Mouse (Mus musculus) spleen, postnatal 10 days (tissue): ENCODE measurements around the gene Hcn2.

Source experiments
- DNase-seq, 2 experiments: peaks; one replicate each; pipeline ENCODE4 v3.0.0; 2021 to 2022; ENCODE audit warnings: low spot score in 2 of 2

Gene Hcn2

GRCm38 (mm10) chr10:79708668-79709067 lies 7.8 kb upstream of the Hcn2 start:
- no peak for DNase-seq

- no peak for DNase-seq
Measured at GRCm38 (mm10) chr10:79709307-79709706, 7.1 kb upstream of the Hcn2 start.

- peak; percentile 50 to 51 for DNase-seq
Measured at GRCm38 (mm10) chr10:79712029-79712428, 4.4 kb upstream of the Hcn2 start.

DNA sequence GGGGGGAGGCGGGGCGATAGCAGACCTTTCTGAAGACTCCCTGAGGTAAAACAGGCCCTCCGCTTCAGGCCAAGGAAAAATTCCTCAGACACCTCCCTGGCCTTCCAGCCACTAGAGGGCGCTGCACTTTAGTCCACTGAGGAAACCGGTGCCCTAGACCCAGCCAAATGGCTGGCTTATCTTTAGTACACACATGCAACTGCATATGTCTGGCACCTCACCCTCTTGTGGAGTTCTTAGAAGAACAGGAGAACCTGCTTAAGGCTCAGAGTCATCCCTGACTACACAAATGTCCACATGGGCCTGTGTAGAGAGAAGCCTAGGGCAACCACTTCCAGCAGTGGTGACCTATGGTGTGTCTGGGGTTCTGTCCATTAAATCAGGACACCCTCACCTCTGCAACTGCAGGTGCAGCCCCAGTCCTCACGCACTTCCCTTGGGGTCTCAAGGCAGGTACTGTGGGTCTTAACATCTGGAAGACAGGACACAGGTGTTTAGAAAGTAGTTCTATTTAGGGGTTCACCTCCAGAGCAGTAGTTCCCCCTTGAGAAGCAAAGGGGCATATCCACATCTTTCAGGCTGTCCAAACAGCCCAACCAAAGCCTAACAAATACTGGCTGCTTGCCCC lies 3.8 kb upstream of the Hcn2 start:
- peak; percentile 95 to 97 for DNase-seq

GRCm38 (mm10) chr10:79713163-79713562 lies 3.3 kb upstream of the Hcn2 start:
- DNase-seq = no peak

DNA sequence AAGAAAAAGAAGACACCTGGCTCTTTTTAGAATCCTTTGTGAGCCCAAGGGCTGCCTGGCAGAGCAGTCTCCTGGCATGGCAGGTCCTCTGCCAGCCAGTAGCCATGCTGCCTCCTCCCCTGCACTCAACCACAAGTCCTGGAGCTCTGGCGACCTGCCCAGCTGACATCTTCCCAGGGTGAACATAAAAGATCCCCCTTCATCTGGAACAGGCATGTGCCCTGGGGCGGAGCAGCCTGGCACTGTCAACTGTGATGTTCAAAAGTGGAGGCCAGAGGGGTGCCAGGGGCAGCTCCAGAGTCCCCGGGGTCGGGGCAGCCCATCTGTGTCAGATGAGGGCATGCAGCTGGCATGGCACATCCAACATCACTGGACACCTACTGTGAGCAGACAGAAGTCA lies 1.4 kb upstream of the Hcn2 start:
- DNase-seq = peak in 1 of 2 experiments; percentile 37

DNA sequence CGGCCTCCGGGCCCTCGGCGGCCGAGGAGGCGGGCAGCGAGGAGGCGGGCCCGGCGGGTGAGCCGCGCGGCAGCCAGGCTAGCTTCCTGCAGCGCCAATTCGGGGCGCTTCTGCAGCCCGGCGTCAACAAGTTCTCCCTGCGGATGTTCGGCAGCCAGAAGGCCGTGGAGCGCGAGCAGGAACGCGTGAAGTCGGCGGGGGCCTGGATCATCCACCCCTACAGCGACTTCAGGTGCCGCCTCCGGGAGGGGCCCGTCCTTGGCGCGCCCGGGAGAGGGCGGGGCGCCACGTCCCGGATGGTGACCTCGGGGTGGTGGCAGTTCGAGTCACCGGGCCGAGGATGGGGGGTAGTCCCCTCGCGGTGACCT lies 538 bp downstream of the Hcn2 start:
- no peak for DNase-seq

DNA sequence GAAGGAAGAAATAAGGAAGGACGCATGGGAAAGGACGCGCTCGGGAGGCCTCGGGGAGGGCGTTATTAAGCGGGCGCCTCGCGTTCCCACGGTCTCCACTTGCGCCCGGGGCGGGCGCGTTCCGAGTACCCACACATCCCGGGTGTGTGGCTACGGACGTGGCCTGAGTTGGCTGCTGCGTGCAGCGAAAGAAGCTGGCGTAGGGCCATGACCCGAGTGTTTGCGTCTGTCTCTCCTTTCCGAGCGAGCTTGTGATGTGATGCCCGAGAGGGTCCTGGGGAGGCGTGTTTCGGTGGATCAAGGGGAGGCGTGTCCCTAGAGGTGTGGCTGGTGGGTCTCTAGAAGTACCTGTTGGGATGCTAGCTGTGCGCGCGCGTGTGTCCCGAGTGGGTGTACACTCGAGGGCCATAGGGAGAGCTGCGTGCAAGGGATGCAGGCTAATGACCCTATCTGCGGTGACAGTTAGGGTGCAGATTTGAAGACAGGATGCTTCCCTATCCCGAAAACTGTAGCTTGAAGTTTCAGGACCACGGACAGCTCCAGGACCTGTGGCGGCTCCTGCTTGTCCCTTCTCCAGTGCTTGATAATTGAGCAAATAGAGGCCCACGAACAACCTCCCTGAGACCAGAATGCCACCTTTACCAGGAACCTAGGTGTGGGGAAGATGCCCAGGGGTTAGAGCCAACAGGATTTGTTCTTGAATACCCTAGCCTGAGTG lies 1.4 kb downstream of the Hcn2 start:
- peak; percentile 62 to 82 for DNase-seq

DNA sequence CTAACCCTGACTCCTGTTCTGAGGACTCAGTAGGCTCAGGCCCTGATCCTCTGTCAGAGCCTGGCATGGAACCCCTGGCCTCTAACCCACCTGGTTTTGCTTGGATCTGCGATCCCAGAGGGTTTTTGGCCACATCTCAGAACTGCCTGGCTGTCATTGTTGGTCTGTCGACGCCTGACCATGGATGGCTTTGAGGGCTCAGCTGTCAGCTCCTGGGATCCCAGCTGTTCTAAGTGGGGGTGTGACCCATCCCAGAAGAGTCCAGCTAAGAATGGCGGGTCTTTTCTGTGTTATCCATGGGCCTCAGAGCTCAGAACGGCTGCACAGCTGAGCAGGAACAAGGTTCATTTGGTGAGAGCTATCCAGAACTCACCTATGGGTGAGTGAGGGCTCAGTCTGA lies 4.7 kb downstream of the Hcn2 start:
- no peak for DNase-seq

- no peak for DNase-seq
Measured at GRCm38 (mm10) chr10:79723047-79723446, 6.6 kb downstream of the Hcn2 start.

GRCm38 (mm10) chr10:79723692-79724091 lies 7.3 kb downstream of the Hcn2 start:
- no peak for DNase-seq

DNA sequence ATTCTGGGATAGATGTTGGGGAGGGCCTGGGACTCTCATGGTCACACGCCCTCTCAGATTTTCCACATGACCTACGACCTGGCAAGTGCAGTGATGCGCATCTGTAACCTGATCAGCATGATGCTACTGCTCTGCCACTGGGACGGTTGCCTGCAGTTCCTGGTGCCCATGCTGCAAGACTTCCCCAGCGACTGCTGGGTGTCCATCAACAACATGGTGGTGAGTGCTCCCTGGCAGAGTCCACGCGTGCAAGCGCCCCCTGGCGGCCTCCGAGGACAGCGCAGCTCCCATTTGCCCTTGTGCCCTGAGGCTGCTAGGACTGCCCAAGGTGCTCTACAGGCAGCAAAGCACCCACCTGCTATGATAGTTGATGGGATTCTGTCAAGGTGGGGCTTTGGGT lies 9.7 kb downstream of the Hcn2 start:
- peak; percentile 76 to 84 for DNase-seq

DNA sequence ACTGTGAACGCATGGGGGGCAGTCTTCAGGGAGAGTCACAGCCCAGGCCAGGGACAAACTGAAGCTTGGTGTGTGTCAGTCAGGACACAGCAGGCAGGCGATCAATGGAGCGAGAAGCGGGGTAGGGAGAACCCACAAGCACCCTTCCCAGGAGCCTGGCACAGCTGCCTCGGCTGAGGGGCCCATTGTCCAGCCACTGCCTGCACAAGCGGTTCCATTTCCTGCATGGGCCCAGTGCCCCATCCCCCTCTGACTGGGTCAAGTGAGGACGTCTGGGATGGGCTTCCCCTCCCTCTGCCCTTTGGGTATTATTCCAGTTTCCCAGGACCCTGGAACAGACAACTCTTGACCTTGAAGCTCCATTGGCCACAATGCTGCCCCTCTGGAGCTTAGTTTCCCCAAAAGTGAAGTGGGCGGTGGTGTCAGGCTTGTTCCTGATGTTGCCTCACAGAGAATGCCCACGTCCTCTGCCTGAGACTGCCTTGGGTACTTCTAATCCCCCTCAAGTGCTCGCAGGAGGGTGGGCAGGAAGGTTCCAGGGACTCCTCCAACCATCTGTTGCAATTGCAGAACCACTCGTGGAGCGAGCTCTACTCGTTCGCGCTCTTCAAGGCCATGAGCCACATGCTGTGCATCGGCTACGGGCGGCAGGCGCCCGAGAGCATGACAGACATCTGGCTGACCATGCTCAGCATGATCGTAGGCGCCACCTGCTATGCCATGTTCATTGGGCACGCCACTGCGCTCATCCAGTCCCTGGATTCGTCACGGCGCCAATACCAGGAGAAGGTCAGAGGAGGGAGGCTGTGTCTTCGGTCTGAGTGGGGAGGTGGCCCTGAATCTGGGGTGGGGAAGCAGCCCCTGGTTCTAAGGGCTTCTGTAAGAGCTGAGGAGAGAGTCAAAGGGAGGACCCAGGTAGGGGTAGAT lies 12.2 kb downstream of the Hcn2 start:
- no peak for DNase-seq

GRCm38 (mm10) chr10:79729357-79729965 lies 13.0 kb downstream of the Hcn2 start:
- DNase-seq = no peak

- DNase-seq = peak; percentile 57 to 72
Measured at GRCm38 (mm10) chr10:79732500-79732899, 16.1 kb downstream of the Hcn2 start.

DNA sequence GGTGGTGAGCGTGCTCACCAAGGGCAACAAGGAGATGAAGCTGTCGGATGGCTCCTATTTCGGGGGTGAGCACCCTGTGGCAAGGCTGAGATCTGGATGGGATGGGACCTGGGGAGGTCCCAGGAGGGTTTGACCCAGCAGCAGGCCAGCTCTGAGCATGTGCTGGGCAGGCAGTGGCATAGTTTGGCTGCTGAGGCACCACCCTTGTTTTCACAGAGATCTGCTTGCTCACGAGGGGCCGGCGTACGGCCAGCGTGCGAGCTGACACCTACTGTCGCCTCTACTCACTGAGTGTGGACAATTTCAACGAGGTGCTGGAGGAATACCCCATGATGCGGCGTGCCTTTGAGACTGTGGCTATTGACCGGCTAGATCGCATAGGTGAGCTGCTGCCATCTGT lies 17.4 kb downstream of the Hcn2 start:
- no peak for DNase-seq

GRCm38 (mm10) chr10:79735361-79735760 lies 18.9 kb downstream of the Hcn2 start:
- DNase-seq = no peak

GRCm38 (mm10) chr10:79736706-79737105 lies 20.3 kb downstream of the Hcn2 start:
- no peak for DNase-seq

- peak in 1 of 2 experiments; percentile 65 for DNase-seq
Measured at GRCm38 (mm10) chr10:79738259-79738658, 21.8 kb downstream of the Hcn2 start.

DNA sequence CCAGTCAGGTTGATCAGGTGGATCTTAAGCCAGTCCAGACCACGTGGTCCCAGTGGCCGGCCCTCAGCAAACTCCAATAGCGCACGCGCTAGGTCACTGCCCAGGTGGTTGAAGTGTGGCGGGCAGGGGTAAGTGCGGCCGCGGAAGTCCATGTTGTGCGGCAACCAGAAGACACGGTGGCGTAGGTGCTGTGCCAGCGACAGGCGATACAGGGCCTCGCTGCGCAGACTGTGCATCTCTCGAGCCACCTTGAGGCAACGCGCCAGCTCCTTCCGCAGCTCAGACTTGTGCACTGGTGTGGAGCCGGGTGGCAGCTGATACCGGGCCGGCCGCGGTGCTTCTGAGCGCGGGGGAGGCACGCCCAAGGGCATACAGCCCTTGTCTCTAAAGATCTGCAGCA lies 22.8 kb downstream of the Hcn2 start:
- DNase-seq = no peak

GRCm38 (mm10) chr10:79740863-79741262 lies 24.4 kb downstream of the Hcn2 start:
- DNase-seq = no peak

GRCm38 (mm10) chr10:79743161-79743560 lies 26.7 kb downstream of the Hcn2 start:
- DNase-seq = no peak
